Mouse (Mus musculus) cerebellum, postnatal 14 days (tissue): Measurements from ENCODE around the gene Emg1.

Experiments used
- DNase-seq, 2 experiments: peaks; one replicate each; pipeline ENCODE4 v3.0.0; 2021; ENCODE audit warnings: mixed read lengths in 2 of 2

Gene Emg1

GRCm38 (mm10) chr6:124740888-124741761, 29.1 kb upstream of the Emg1 start, which contains the start of gene Grcc10:
Gene Grcc10 (minus strand): TSS chr6:124741374.
- DNase-seq, result peak; percentile 88 to 90

- DNase-seq, result peak in 1 of 2 experiments; percentile 71
Observed at GRCm38 (mm10) chr6:124740211-124740887, 28.4 kb upstream of the Emg1 start.

- DNase-seq, result no peak
Observed at GRCm38 (mm10) chr6:124739231-124739796, 27.3 kb upstream of the Emg1 start.

GRCm38 (mm10) chr6:124738511-124739023, 26.6 kb upstream of the Emg1 start, which contains the start of gene Ptpn6:
Gene Ptpn6 (minus strand): TSS chr6:124738714.
- DNase-seq, result peak in 1 of 2 experiments; percentile 32

GRCm38 (mm10) chr6:124737040-124737439, 25.1 kb upstream of the Emg1 start:
- no peak for DNase-seq

- no peak for DNase-seq
Observed at GRCm38 (mm10) chr6:124734417-124734816, 22.4 kb upstream of the Emg1 start.

- no peak for DNase-seq
Observed at GRCm38 (mm10) chr6:124732476-124733370, 20.7 kb upstream of the Emg1 start.

GRCm38 (mm10) chr6:124731038-124731437, 19.1 kb upstream of the Emg1 start:
- no peak for DNase-seq

GRCm38 (mm10) chr6:124729850-124730705, 18.1 kb upstream of the Emg1 start:
- DNase-seq, result no peak

GRCm38 (mm10) chr6:124728621-124729020, 16.6 kb upstream of the Emg1 start:
- DNase-seq, result no peak

GRCm38 (mm10) chr6:124724472-124724871, 12.5 kb upstream of the Emg1 start:
- DNase-seq, result no peak

- no peak for DNase-seq
Observed at GRCm38 (mm10) chr6:124723541-124723940, 11.6 kb upstream of the Emg1 start.

GRCm38 (mm10) chr6:124722876-124723473, 11.0 kb upstream of the Emg1 start:
- DNase-seq, result no peak

GRCm38 (mm10) chr6:124720904-124721303, 8.9 kb upstream of the Emg1 start:
- no peak for DNase-seq

GRCm38 (mm10) chr6:124719354-124719978, 7.5 kb upstream of the Emg1 start:
- DNase-seq, result no peak

- DNase-seq, result no peak
Observed at GRCm38 (mm10) chr6:124718703-124719102, 6.7 kb upstream of the Emg1 start.

- no peak for DNase-seq
Observed at GRCm38 (mm10) chr6:124717968-124718367, 6.0 kb upstream of the Emg1 start.

- DNase-seq, result peak; percentile 58 to 67
Observed at GRCm38 (mm10) chr6:124716864-124717490, 5.0 kb upstream of the Emg1 start.

- no peak for DNase-seq
Observed at GRCm38 (mm10) chr6:124712918-124713317, 940 bp upstream of the Emg1 start.
